Mouse (Mus musculus) liver, embryonic 15.5 days (tissue): Measurements from ENCODE around the gene Aqp6. TPM values are rescaled to one million over a fixed set of nuclear protein-coding genes. Genes with fewer than 3 reads are reported as not detected.

Experiments used
- ATAC-seq: fragments of 200-750 bp; cut with Nextera tagmentation; 2 replicates; pipeline ENCODE4 v1.8.0; 2017; ENCODE audit warnings: moderate number of reproducible peaks, mild to moderate bottlenecking, moderate library complexity; ENCODE audit not compliant: insufficient read depth
- H3K27ac ChIP-seq: fragments of 300-500 bp; sonication (generic); replicated peaks from 2 replicates; pipeline ENCODE4 v1.5.1; 2015; ENCODE audit warnings: mild to moderate bottlenecking, inconsistent platforms
- H3K27me3 ChIP-seq: fragments of 300-500 bp; sonication (generic); 2 replicates; pipeline ENCODE4 v1.6.1; 2015; ENCODE audit warnings: mild to moderate bottlenecking, inconsistent platforms
- H3K36me3 ChIP-seq: fragments of 300-500 bp; sonication (generic); replicated peaks from 2 replicates; pipeline ENCODE4 v1.6.1; 2015; ENCODE audit warnings: moderate library complexity, mild to moderate bottlenecking, inconsistent platforms
- H3K4me1 ChIP-seq: fragments of 300-500 bp; sonication (generic); replicated peaks from 2 replicates; pipeline ENCODE4 v1.6.1; 2015; ENCODE audit warnings: inconsistent platforms
- H3K4me2 ChIP-seq: fragments of 300-500 bp; sonication (generic); 2 replicates; pipeline ENCODE4 v1.6.1; 2015; ENCODE audit warnings: moderate library complexity, mild to moderate bottlenecking, inconsistent platforms
- H3K4me3 ChIP-seq: fragments of 300-500 bp; sonication (generic); replicated peaks from 2 replicates; pipeline ENCODE4 v1.5.1; 2015; ENCODE audit warnings: mild to moderate bottlenecking, inconsistent platforms
- H3K9ac ChIP-seq: fragments of 300-500 bp; sonication (generic); 2 replicates; pipeline ENCODE4 v1.6.1; 2015; ENCODE audit warnings: moderate library complexity, mild to moderate bottlenecking, inconsistent platforms
- H3K9me3 ChIP-seq: fragments of 300-500 bp; sonication (generic); replicated peaks from 2 replicates; pipeline ENCODE4 v1.6.1; 2016; ENCODE audit warnings: inconsistent platforms
- WGBS: fragments of 180-500 bp; shearing (Covaris S2); methylation state at CpG from one replicate; pipeline ENCODE4 v1.1.7; 2015; ENCODE audit warnings: mixed read lengths; ENCODE audit not compliant: insufficient replicate concordance; 5-methylcytosine and 5-hydroxymethylcytosine counted together
- polyA plus RNA-seq: library from polyadenylated mRNA; unstranded; fragments of >200 nt; fragmentation: Nextera tagmentation; extraction: Ambion mirVana; gene quantifications from 2 replicates; pipeline ENCODE4 v1.2.1, GENCODE M21; 2015

The Aqp6 gene
- polyA plus RNA-seq, 1 experiment from 2014 or later: not detected

- Histone ChIP-seq H3K9me3 (no peaks in the 10 kb centered on the region), H3K4me2 (no peak overlapping the region), H3K27me3 (peaks cover 100% of the 10 kb centered on the region), H3K9ac (no peak overlapping the region), H3K4me3 (no peak overlapping the region), H3K27ac (no peak overlapping the region), H3K36me3 (no peaks in the 10 kb centered on the region), H3K4me1 (peaks cover 21% of the 10 kb centered on the region; the same call in 1 of the 2 replicates)
- WGBS: 52% methylated on average over 6 of the region's 6 CpGs
- ATAC-seq: no peak
Measured at GRCm38 (mm10) chr15:99585741-99586140, 15.5 kb upstream of the Aqp6 start.

GRCm38 (mm10) chr15:99586525-99586924 lies 14.7 kb upstream of the Aqp6 start:
- H3K9me3 ChIP-seq: no peaks in the 10 kb centered on the region
- no peak overlapping the region for H3K4me2 ChIP-seq
- H3K4me1 ChIP-seq: peaks cover 24% of the 10 kb centered on the region; the same call in 1 of the 2 replicates
- H3K9ac ChIP-seq: no peak overlapping the region
- WGBS: 68% methylated on average over 3 of the region's 3 CpGs
- no peaks in the 10 kb centered on the region for H3K36me3 ChIP-seq
- H3K27me3 ChIP-seq: peaks cover 100% of the 10 kb centered on the region
- ATAC-seq: no peak
- H3K4me3 ChIP-seq: no peak overlapping the region
- H3K27ac ChIP-seq: no peak overlapping the region

GRCm38 (mm10) chr15:99589237-99589636 lies 12.0 kb upstream of the Aqp6 start:
- Histone ChIP-seq H3K9me3 (no peaks in the 10 kb centered on the region), H3K36me3 (no peaks in the 10 kb centered on the region), H3K9ac (no peak overlapping the region), H3K27ac (no peak overlapping the region), H3K27me3 (peaks cover 100% of the 10 kb centered on the region), H3K4me2 (no peak overlapping the region), H3K4me1 (peaks cover 16% of the 10 kb centered on the region; the same call in 1 of the 2 replicates), H3K4me3 (no peak overlapping the region)
- no peak for ATAC-seq
- 4% methylated on average over 9 of the region's 9 CpGs for WGBS

- Histone ChIP-seq H3K27ac (no peak overlapping the region), H3K4me2 (no peak overlapping the region), H3K27me3 (peaks cover 100% of the 10 kb centered on the region), H3K36me3 (no peaks in the 10 kb centered on the region), H3K9ac (no peak overlapping the region), H3K9me3 (no peaks in the 10 kb centered on the region), H3K4me3 (no peak overlapping the region), H3K4me1 (0 out of 2 replicates have a peak, but pooled peaks cover 11% of the 10 kb centered on the region)
- no peak for ATAC-seq
- WGBS: 10% methylated on average over 7 of the region's 7 CpGs
Measured at GRCm38 (mm10) chr15:99589704-99590103, 11.5 kb upstream of the Aqp6 start.

- ATAC-seq: no peak
- H3K4me1 ChIP-seq: 0 out of 2 replicates have a peak, but pooled peaks cover 8% of the 10 kb centered on the region
- peak within 1 kb of the TSS; percentile 14; the same call in 1 of the 2 replicates for H3K4me3 ChIP-seq
- peak within 1 kb of the TSS; percentile 49 for H3K4me2 ChIP-seq
- no peaks in the 10 kb centered on the region for H3K9me3 ChIP-seq
- WGBS: 3% methylated on average over 83 of the region's 83 CpGs
- peaks cover 100% of the 10 kb centered on the region for H3K27me3 ChIP-seq
- H3K27ac ChIP-seq: no peak within 1 kb of the TSS
- H3K9ac ChIP-seq: no peak within 1 kb of the TSS
- H3K36me3 ChIP-seq: no peaks in the 10 kb centered on the region
Measured at GRCm38 (mm10) chr15:99590429-99591084, 10.6 kb upstream of the Aqp6 start, which contains the start of gene Aqp5. Gene Aqp5, plus strand, starts transcription at chr15:99590782.

GRCm38 (mm10) chr15:99592177-99592576 lies 9.0 kb upstream of the Aqp6 start:
- Histone ChIP-seq H3K9me3 (no peaks in the 10 kb centered on the region), H3K4me3 (no peak overlapping the region), H3K4me2 (no peak overlapping the region), H3K27ac (no peak overlapping the region), H3K27me3 (peaks cover 94% of the 10 kb centered on the region), H3K4me1 (0 out of 2 replicates have a peak, but pooled peaks cover 10% of the 10 kb centered on the region), H3K9ac (no peak overlapping the region), H3K36me3 (no peaks in the 10 kb centered on the region)
- WGBS: 64% methylated on average over 8 of the region's 8 CpGs
- ATAC-seq: no peak

- H3K9me3 ChIP-seq: no peaks in the 10 kb centered on the region
- no peak for ATAC-seq
- no peak overlapping the region for H3K27ac ChIP-seq
- H3K9ac ChIP-seq: no peak overlapping the region
- no peak overlapping the region for H3K4me2 ChIP-seq
- 0 out of 2 replicates have a peak, but pooled peaks cover 10% of the 10 kb centered on the region for H3K4me1 ChIP-seq
- peaks cover 94% of the 10 kb centered on the region for H3K27me3 ChIP-seq
- no peak overlapping the region for H3K4me3 ChIP-seq
- H3K36me3 ChIP-seq: no peaks in the 10 kb centered on the region
- 61% methylated on average over 5 of the region's 5 CpGs for WGBS
Measured at GRCm38 (mm10) chr15:99592877-99593276, 8.3 kb upstream of the Aqp6 start.

- no peak overlapping the region for H3K9ac ChIP-seq
- no peak for ATAC-seq
Measured at GRCm38 (mm10) chr15:99594951-99595350, 6.2 kb upstream of the Aqp6 start.

GRCm38 (mm10) chr15:99596056-99596687 lies 5.0 kb upstream of the Aqp6 start:
- peaks cover 94% of the 10 kb centered on the region for H3K27me3 ChIP-seq
- no peaks in the 10 kb centered on the region for H3K9me3 ChIP-seq
- H3K9ac ChIP-seq: no peak overlapping the region
- WGBS: under 1% methylated on average over 7 of the region's 7 CpGs
- ATAC-seq: peak; percentile 64
- H3K27ac ChIP-seq: no peak overlapping the region
- H3K4me3 ChIP-seq: no peak overlapping the region
- no peaks in the 10 kb centered on the region for H3K36me3 ChIP-seq
- 0 out of 2 replicates have a peak, but pooled peaks cover 2% of the 10 kb centered on the region for H3K4me1 ChIP-seq
- H3K4me2 ChIP-seq: no peak overlapping the region

More at GRCm38 (mm10) chr15:99594951-99595350, 6.2 kb upstream of the Aqp6 start:
- Histone ChIP-seq H3K4me2 (no peak overlapping the region), H3K36me3 (no peaks in the 10 kb centered on the region), H3K27ac (no peak overlapping the region), H3K9me3 (no peaks in the 10 kb centered on the region), H3K27me3 (peaks cover 94% of the 10 kb centered on the region), H3K4me3 (no peak overlapping the region), H3K4me1 (0 out of 2 replicates have a peak, but pooled peaks cover 10% of the 10 kb centered on the region)
- 60% methylated on average over 10 of the region's 10 CpGs for WGBS

GRCm38 (mm10) chr15:99596841-99597240 lies 4.4 kb upstream of the Aqp6 start:
- H3K4me1 ChIP-seq: 0 out of 2 replicates have a peak, but pooled peaks cover 2% of the 10 kb centered on the region
- H3K27me3 ChIP-seq: peaks cover 91% of the 10 kb centered on the region
- H3K4me2 ChIP-seq: no peak overlapping the region
- no peak for ATAC-seq
- no peak overlapping the region for H3K4me3 ChIP-seq
- H3K9me3 ChIP-seq: no peaks in the 10 kb centered on the region
- no peak overlapping the region for H3K9ac ChIP-seq
- WGBS: 45% methylated on average over 7 of the region's 7 CpGs
- H3K27ac ChIP-seq: no peak overlapping the region
- no peaks in the 10 kb centered on the region for H3K36me3 ChIP-seq

- H3K4me1 ChIP-seq: 0 out of 2 replicates have a peak, but pooled peaks cover 2% of the 10 kb centered on the region
- ATAC-seq: no peak
- peaks cover 90% of the 10 kb centered on the region for H3K27me3 ChIP-seq
- no peak overlapping the region for H3K9ac ChIP-seq
- H3K4me2 ChIP-seq: no peak overlapping the region
- no peaks in the 10 kb centered on the region for H3K36me3 ChIP-seq
- H3K4me3 ChIP-seq: no peak overlapping the region
- 44% methylated on average over 8 of the region's 8 CpGs for WGBS
- H3K9me3 ChIP-seq: no peaks in the 10 kb centered on the region
- H3K27ac ChIP-seq: no peak overlapping the region
Measured at GRCm38 (mm10) chr15:99597596-99597995, 3.6 kb upstream of the Aqp6 start.
